Mouse (Mus musculus) lung, embryonic 14.5 days (tissue): ENCODE measurements around the gene Abcd1. TPM values are rescaled to one million over a fixed set of nuclear protein-coding genes. Genes with fewer than 3 reads are reported as not detected.
"Not testable (repeated sequence)": the region's sequence is repeated elsewhere in the genome, so short reads cannot be mapped to it uniquely, and the experiment has no call there.

Experiments used
- ATAC-seq: fragments of 200-750 bp; cut with Nextera tagmentation; 2 replicates; pipeline ENCODE4 v1.8.0; 2017; ENCODE audit warnings: mild to moderate bottlenecking, moderate TSS enrichment, moderate library complexity; ENCODE audit not compliant: insufficient read depth
- DNase-seq: peaks from one replicate; pipeline ENCODE4 v3.0.0-alpha.2; 2015
- H3K27ac ChIP-seq: fragments of 300-500 bp; sonication (generic); 2 replicates; pipeline ENCODE4 v1.5.1; 2014; ENCODE audit warnings: low read depth, mild to moderate bottlenecking, moderate library complexity
- H3K27me3 ChIP-seq: fragments of 300-500 bp; sonication (generic); 2 replicates; pipeline ENCODE4 v1.6.1; 2014; ENCODE audit warnings: low read length, control low read depth; ENCODE audit not compliant: insufficient read depth
- H3K36me3 ChIP-seq: fragments of 300-500 bp; sonication (generic); 2 replicates; pipeline ENCODE4 v1.6.1; 2014; ENCODE audit warnings: control low read depth; ENCODE audit not compliant: insufficient read depth
- H3K4me1 ChIP-seq: fragments of 300-500 bp; sonication (generic); 2 replicates; pipeline ENCODE4 v1.6.1; 2014; ENCODE audit warnings: antibody characterized with exemption, control low read depth; ENCODE audit not compliant: insufficient read depth
- H3K4me2 ChIP-seq: fragments of 300-500 bp; sonication (generic); 2 replicates; pipeline ENCODE4 v1.6.1; 2014; ENCODE audit warnings: mild to moderate bottlenecking
- H3K4me3 ChIP-seq: fragments of 300-500 bp; sonication (generic); 2 replicates; pipeline ENCODE4 v1.5.1; 2014; ENCODE audit warnings: low read depth, low read length
- H3K9ac ChIP-seq: fragments of 300-500 bp; sonication (generic); 2 replicates; pipeline ENCODE4 v1.6.1; 2014
- H3K9me3 ChIP-seq: fragments of 300-500 bp; sonication (generic); 2 replicates; pipeline ENCODE4 v1.6.1; 2016; ENCODE audit warnings: low read depth, low read length, control low read depth
- CTCF ChIP-seq: IDR thresholded peaks from 2 replicates; pipeline ENCODE4 v1.5.1; 2016; ENCODE audit warnings: antibody characterized with exemption, low read depth
- WGBS: fragments of 180-500 bp; shearing (Covaris S2); extraction: QIAGEN DNeasy Blood & Tissue Kit; methylation state at CpG from one replicate; pipeline ENCODE4 v1.1.7; 2014; 5-methylcytosine and 5-hydroxymethylcytosine counted together
- polyA plus RNA-seq: library from polyadenylated mRNA; unstranded; fragments of >200 nt; fragmentation: Nextera tagmentation; extraction: Ambion mirVana; gene quantifications from 2 replicates; pipeline ENCODE4 v1.2.1, GENCODE M21; 2014

The Abcd1 gene
- polyA plus RNA-seq, 1 experiment from 2014 or later, result 15.5 TPM

- no peak for TF ChIP-seq CTCF
- H3K4me3 ChIP-seq, result peak overlapping the region; percentile 56
- peak overlapping the region; percentile 67 for H3K4me2 ChIP-seq
- no peak; the same call in none of the 2 replicates for ATAC-seq
- H3K4me1 ChIP-seq, result no peaks in the 10 kb centered on the region
- peak overlapping the region; percentile 42 for H3K9ac ChIP-seq
- no peaks in the 10 kb centered on the region for H3K9me3 ChIP-seq
- DNase-seq, result peak; percentile 1
- H3K27me3 ChIP-seq, result no peaks in the 10 kb centered on the region
- H3K36me3 ChIP-seq, result peaks cover 19% of the 10 kb centered on the region; the same call in 1 of the 2 replicates
- peak overlapping the region; percentile 76 for H3K27ac ChIP-seq
- 20% methylated on average over 30 of the region's 30 CpGs for WGBS
These were observed 530 bp downstream of the Abcd1 start for GRCm38 (mm10) chrX:73716709-73717545.

- ATAC-seq (no peak), DNase-seq (no peak)
- no peak overlapping the region; the same call in 1 of the 2 replicates for H3K27ac ChIP-seq
- no peaks in the 10 kb centered on the region for H3K27me3 ChIP-seq
- TF ChIP-seq CTCF, result no peak
- no peaks in the 10 kb centered on the region for H3K4me1 ChIP-seq
- H3K4me3 ChIP-seq, result peak overlapping the region; percentile 56
- peaks cover 12% of the 10 kb centered on the region; the same call in 1 of the 2 replicates for H3K36me3 ChIP-seq
- H3K9me3 ChIP-seq, result no peaks in the 10 kb centered on the region
- no peak overlapping the region for H3K9ac ChIP-seq
- WGBS, result 52% methylated on average over 11 of the region's 11 CpGs
- peak overlapping the region; percentile 67 for H3K4me2 ChIP-seq
These were observed 1.3 kb downstream of the Abcd1 start for GRCm38 (mm10) chrX:73717667-73718066.

DNA sequence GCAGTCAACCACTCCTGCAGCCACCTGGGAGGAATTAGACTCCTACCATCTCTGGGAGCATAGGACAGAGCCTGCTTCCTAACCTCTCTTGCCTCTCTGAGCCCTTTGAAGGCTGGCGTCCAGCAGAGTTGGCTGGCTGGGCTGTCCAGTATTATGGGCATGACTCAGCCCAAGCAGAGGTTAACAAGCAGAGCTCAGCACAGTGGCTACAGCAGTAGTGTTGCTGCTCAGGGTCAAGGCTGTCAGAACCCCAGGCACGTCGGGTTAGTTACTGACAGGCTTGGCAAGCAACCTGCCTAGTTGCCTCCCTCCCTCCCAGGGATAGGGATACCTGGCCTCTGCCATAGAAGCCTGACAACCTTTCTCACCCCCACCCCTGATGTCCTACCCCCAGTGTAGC is 1.9 kb downstream of the Abcd1 start:
- Histone ChIP-seq H3K27ac (peak overlapping the region; percentile 77), H3K4me2 (peak overlapping the region; percentile 67), H3K4me1 (no peaks in the 10 kb centered on the region), H3K9ac (no peak overlapping the region), H3K9me3 (no peaks in the 10 kb centered on the region), H3K27me3 (no peaks in the 10 kb centered on the region), H3K4me3 (no peak overlapping the region), H3K36me3 (peaks cover 10% of the 10 kb centered on the region; the same call in 1 of the 2 replicates)
- ATAC-seq, result no peak
- no peak for TF ChIP-seq CTCF
- WGBS, result 33% methylated on average over 3 of the region's 3 CpGs
- DNase-seq, result no peak

DNA sequence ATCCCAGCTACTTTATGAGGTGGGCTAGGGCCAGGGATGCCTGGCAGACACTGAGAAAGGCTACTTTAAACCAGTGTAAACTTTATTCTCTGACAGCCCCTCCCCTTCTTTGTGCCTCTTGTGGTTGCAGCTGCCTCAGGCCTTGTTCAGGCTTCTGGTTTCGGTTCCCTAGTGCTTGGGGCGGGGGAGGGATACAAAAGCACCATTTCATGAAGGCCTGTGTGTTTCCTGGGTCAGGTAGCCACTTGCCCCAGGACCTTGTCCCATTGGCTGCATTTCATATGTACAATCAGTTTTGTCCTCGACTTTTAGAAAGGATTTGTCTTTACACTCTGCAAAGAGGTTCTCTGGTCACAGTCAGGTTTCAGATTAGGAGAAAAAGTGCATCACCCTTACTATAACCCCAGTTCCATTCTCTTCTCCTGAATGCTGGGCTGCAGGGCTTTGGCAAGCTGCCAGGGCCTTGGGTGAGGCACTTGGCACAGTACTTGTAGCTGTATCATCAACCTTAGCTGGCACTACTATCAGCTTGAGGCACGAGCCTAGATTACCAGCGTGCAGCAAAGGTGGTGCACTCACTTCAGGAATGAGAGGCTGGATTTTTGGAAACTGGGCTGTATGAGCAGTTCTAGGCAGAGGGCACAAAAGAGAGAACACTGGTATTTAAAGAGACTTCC is 2.4 kb downstream of the Abcd1 start:
- 36% methylated on average over 5 of the region's 5 CpGs for WGBS
- Histone ChIP-seq H3K27me3 (no peaks in the 10 kb centered on the region), H3K4me1 (no peaks in the 10 kb centered on the region), H3K36me3 (0 out of 2 replicates have a peak, but pooled peaks cover 4% of the 10 kb centered on the region), H3K4me3 (no peak overlapping the region), H3K4me2 (peak overlapping the region; percentile 67), H3K9me3 (no peaks in the 10 kb centered on the region), H3K9ac (no peak overlapping the region; the same call in 1 of the 2 replicates), H3K27ac (peak overlapping the region; percentile 77)
- DNase-seq (peak; percentile 56), ATAC-seq (no peak)
- no peak for TF ChIP-seq CTCF

GRCm38 (mm10) chrX:73730908-73731307 is 14.5 kb downstream of the Abcd1 start:
- no peak overlapping the region for H3K9ac ChIP-seq
- 0 out of 2 replicates have a peak, but pooled peaks cover 8% of the 10 kb centered on the region for H3K36me3 ChIP-seq
- no peaks in the 10 kb centered on the region for H3K27me3 ChIP-seq
- no peak overlapping the region for H3K4me2 ChIP-seq
- H3K27ac ChIP-seq, result no peak overlapping the region
- WGBS, result 45% methylated on average over 1 of the region's 1 CpGs
- no peaks in the 10 kb centered on the region for H3K9me3 ChIP-seq
- H3K4me1 ChIP-seq, result no peaks in the 10 kb centered on the region
- ATAC-seq (no peak), DNase-seq (no peak)
- TF ChIP-seq CTCF, result no peak
- no peak overlapping the region for H3K4me3 ChIP-seq

DNA sequence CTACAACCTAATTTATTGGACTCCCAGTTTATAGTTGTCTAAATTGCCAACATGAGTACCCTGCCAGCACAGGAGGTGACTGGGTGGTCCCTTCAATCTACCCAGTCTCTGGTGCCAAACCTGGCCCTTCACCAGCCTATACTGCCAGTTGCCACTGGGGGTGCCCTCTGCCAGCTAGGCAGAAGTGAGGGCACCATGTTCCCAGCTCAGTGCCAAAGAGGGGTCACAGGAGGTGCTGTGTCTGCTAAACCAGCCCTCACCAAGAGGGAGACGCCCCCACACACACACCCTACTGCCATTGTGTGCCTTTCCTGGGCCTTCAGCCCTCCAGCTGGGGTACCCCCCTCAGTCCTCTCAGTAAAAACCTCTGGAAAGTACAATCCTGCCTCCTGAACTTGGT is 21.8 kb downstream of the Abcd1 start:
- no peak overlapping the region for H3K9ac ChIP-seq
- H3K27me3 ChIP-seq, result no peaks in the 10 kb centered on the region
- DNase-seq (no peak), ATAC-seq (no peak)
- peak; percentile 22; the same call in 1 of the 2 replicates for TF ChIP-seq CTCF
- H3K36me3 ChIP-seq, result 0 out of 2 replicates have a peak, but pooled peaks cover 5% of the 10 kb centered on the region
- WGBS, result 63% methylated on average over 1 of the region's 1 CpGs
- H3K4me1 ChIP-seq, result no peaks in the 10 kb centered on the region
- H3K4me2 ChIP-seq, result no peak overlapping the region
- H3K4me3 ChIP-seq, result no peak overlapping the region
- H3K9me3 ChIP-seq, result no peaks in the 10 kb centered on the region
- no peak overlapping the region for H3K27ac ChIP-seq

DNA sequence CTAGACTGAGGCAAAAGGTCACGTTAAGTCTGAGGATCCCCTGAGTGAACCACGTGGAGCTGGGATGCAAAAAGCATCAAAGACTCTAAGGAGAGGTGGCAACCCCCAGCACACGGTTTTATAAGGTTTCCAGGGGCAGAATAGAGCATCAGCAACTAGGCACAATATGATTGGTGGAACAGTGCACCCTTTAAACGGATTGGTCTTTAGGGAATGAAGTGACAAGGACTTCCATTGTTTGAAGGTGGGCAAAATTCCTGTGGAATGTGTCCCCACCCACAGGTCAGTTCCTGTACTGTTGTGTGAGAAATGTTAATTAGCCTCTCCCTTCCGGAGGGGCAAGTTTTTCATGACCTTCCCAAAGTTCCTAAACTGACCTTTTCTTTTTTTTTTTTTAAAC is 22.8 kb downstream of the Abcd1 start:
- no peak overlapping the region for H3K4me2 ChIP-seq
- H3K4me3 ChIP-seq, result no peak overlapping the region
- TF ChIP-seq CTCF, result no peak
- no peak overlapping the region for H3K9ac ChIP-seq
- WGBS, result 59% methylated on average over 5 of the region's 5 CpGs
- 0 out of 2 replicates have a peak, but pooled peaks cover 5% of the 10 kb centered on the region for H3K36me3 ChIP-seq
- H3K27me3 ChIP-seq, result no peaks in the 10 kb centered on the region
- ATAC-seq (no peak), DNase-seq (no peak)
- no peaks in the 10 kb centered on the region for H3K4me1 ChIP-seq
- no peaks in the 10 kb centered on the region for H3K9me3 ChIP-seq
- no peak overlapping the region for H3K27ac ChIP-seq

DNA sequence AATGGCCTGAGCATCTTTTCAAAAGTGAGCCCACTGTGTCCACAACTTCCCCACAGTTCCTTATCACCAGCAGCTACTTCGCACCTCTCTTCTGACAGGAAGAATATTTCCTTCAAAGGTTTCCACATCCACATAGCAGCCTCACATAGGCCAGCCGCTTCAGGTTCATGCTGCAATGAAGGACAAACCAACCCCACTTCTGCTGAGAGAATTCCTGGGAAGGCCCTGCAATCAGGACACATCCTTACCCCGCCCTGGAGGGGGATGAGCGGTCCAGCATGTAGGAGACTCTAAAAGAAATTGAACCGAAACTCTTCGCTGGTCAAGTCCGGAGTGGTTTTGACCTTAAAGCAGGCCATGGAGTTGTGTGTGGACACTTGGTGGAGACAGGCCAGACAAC is 23.4 kb downstream of the Abcd1 start:
- H3K9ac ChIP-seq, H3K9me3 ChIP-seq, DNase-seq, H3K27me3 ChIP-seq, H3K4me1 ChIP-seq, ATAC-seq, H3K4me2 ChIP-seq, H3K36me3 ChIP-seq, H3K27ac ChIP-seq, H3K4me3 ChIP-seq: not testable (repeated sequence)
- WGBS, result 89% methylated on average over 7 of the region's 7 CpGs
